Mouse (Mus musculus) frontal cortex, postnatal 36 days (tissue): ENCODE results near the gene Lrrc41.
A peak's percentile ranks its signal among the peaks of the same experiment; 100 is the strongest.

Experiments used
- DNase-seq, 2 experiments: peaks; one replicate each; pipeline ENCODE4 v3.0.0; 2022; ENCODE audit warnings: low spot score in 2 of 2

Lrrc41 gene

DNA sequence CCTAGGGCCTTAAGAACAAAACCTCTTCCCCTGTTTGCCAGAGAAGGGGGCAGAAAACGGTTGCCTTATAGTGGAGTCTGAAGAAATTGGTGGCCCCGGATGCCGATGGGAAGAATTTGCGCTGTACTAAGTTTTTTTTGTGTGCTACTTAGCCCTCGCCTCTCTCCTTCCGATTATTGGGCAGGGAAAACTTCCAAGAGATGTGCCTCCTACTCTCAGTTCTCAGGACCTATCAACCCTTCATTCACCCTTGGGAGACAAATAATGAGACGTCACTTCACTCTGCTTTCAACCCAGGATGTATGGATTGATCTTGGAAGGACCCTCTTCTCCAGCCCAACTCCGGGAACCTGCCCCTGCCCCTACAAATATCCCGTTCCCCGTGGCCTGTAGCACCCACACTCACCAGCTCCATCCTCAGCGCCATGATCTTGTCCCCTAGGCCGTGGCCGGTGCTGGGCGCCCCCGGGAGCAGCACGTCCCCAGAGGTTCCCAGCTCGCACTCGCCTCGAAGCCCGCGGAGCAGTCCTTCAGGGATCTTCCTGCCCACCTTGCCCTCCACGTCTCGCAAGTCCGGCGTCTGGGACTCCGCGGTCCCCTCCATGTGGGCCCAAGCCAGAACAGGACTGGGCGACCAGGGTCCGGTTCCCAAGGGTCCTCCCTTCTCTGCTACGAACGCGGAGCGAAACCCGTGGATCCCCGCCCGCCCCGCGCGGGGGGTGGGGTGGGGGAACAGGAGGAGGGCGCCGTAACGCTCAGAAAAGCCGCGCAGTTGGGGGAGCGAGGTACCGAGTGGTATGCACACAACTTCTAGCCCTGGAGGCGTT is 69.0 kb downstream of the Lrrc41 start:
- DNase-seq = peak; percentile 67 to 69
